Mouse (Mus musculus) hindbrain, embryonic 13.5 days (tissue): ENCODE data around the gene Tuba3a. TPM values are rescaled to one million over a fixed set of nuclear protein-coding genes. Genes with fewer than 3 reads are reported as not detected.
"Not testable (repeated sequence)": the region's sequence is repeated elsewhere in the genome, so short reads cannot be mapped to it uniquely, and the experiment has no call there.

Experiments
- ATAC-seq: fragments of 200-750 bp; cut with Nextera tagmentation; 2 replicates; pipeline ENCODE4 v1.8.0; 2017; ENCODE audit warnings: moderate TSS enrichment; ENCODE audit not compliant: low FRiP score
- H3K27ac ChIP-seq: fragments of 300-500 bp; sonication (generic); 2 replicates; pipeline ENCODE4 v1.5.1; 2015; ENCODE audit warnings: inconsistent platforms, mild to moderate bottlenecking, moderate library complexity
- H3K27me3 ChIP-seq: fragments of 300-500 bp; sonication (generic); 2 replicates; pipeline ENCODE4 v1.6.1; 2015; ENCODE audit warnings: mild to moderate bottlenecking, inconsistent platforms
- H3K36me3 ChIP-seq: fragments of 300-500 bp; sonication (generic); 2 replicates; pipeline ENCODE4 v1.6.1; 2015; ENCODE audit warnings: mild to moderate bottlenecking, inconsistent platforms
- H3K4me1 ChIP-seq: fragments of 300-500 bp; sonication (generic); replicated peaks from 2 replicates; pipeline ENCODE4 v1.6.1; 2015; ENCODE audit warnings: inconsistent platforms
- H3K4me2 ChIP-seq: fragments of 300-500 bp; sonication (generic); 2 replicates; pipeline ENCODE4 v1.6.1; 2015; ENCODE audit warnings: inconsistent platforms, mild to moderate bottlenecking, moderate library complexity
- H3K4me3 ChIP-seq: fragments of 300-500 bp; sonication (generic); 2 replicates; pipeline ENCODE4 v1.5.1; 2015; ENCODE audit warnings: mild to moderate bottlenecking, inconsistent platforms
- H3K9ac ChIP-seq: fragments of 300-500 bp; sonication (generic); 2 replicates; pipeline ENCODE4 v1.6.1; 2015; ENCODE audit warnings: mild to moderate bottlenecking, inconsistent platforms
- H3K9me3 ChIP-seq: fragments of 300-500 bp; sonication (generic); 2 replicates; pipeline ENCODE4 v1.6.1; 2016; ENCODE audit warnings: inconsistent platforms
- WGBS: fragments of 180-500 bp; shearing (Covaris S2); methylation state at CpG from one replicate; pipeline ENCODE4 v1.1.7; 2015; 5-methylcytosine and 5-hydroxymethylcytosine counted together
- polyA plus RNA-seq: library from polyadenylated mRNA; unstranded; fragments of >200 nt; fragmentation: Nextera tagmentation; extraction: Ambion mirVana; gene quantifications from 2 replicates; pipeline ENCODE4 v1.2.1, GENCODE M21; 2015

Gene Tuba3a
- polyA plus RNA-seq, 1 experiment from 2014 or later = not detected

DNA sequence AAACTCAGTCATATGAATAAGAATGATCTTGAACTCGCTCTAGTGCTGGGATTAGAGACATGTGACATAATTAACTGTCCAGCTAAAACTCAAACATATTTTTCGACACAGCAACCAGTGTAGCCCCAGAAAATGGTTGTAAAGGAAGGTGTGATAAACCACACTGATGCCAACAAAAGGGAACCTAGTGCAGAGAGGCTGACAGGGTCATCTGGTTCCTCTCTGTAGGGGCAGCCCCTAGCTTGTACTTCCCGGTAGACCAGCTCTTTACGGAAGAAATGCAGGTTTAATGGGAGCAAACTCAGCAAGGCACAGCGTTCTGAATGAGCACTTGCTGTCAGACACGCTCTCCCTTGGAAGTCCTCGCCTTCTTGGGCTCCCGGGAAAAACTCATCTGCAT is 6.1 kb downstream of the Tuba3a start:
- WGBS = 59% methylated on average over 8 of the region's 8 CpGs
- ATAC-seq = no peak

DNA sequence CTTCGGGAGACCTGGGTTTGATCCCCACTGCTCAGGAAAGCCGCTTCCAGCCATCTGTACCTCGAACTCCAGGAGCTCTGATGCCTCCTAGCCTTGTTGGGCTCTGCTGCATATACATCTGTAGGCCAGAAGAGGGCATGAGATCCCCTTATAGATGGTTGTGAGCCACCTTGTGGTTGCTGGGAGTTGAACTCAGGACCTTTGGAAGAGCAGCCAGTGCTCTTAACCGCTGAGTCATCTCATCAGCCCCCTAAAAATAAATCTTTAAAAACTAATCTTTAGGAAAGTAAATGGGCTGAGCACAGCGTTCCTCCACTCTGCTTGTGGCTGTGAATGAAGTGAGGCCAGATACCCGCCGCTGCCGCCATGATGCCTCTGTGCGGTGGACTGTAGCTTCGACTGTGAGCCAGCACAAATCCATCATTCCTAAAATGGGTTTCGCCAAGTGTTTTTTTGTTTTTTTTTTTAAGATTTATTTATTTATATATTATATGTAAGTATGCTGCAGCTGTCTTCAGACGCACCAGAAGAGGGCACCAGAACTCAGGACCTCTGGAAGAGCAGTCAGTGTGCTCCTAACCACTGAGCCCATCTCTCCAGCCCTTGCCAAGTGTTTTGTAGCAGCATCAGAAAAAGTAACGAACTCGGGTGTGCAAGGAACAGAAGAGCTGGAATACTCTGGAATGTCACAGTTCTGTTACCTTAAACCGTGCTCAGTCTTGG is 10.8 kb downstream of the Tuba3a start:
- H3K27me3 ChIP-seq = peaks cover 13% of the 10 kb centered on the region; the same call in 1 of the 2 replicates
- no peak overlapping the region for H3K4me2 ChIP-seq
- H3K4me3 ChIP-seq = no peak overlapping the region
- peaks cover 3% of the 10 kb centered on the region for H3K4me1 ChIP-seq
- H3K9me3 ChIP-seq = no peaks in the 10 kb centered on the region
- ATAC-seq = no peak
- H3K9ac ChIP-seq = no peak overlapping the region
- H3K36me3 ChIP-seq = no peaks in the 10 kb centered on the region
- 60% methylated on average over 15 of the region's 15 CpGs for WGBS
- no peak overlapping the region for H3K27ac ChIP-seq

More for the DNA sequence above, 6.1 kb downstream of the Tuba3a start:
- no peaks in the 10 kb centered on the region for H3K27me3 ChIP-seq
- no peaks in the 10 kb centered on the region for H3K4me1 ChIP-seq
- no peak overlapping the region for H3K9ac ChIP-seq
- no peaks in the 10 kb centered on the region for H3K9me3 ChIP-seq
- no peak overlapping the region for H3K27ac ChIP-seq
- no peak overlapping the region for H3K4me3 ChIP-seq
- H3K4me2 ChIP-seq = no peak overlapping the region
- H3K36me3 ChIP-seq = no peaks in the 10 kb centered on the region

DNA sequence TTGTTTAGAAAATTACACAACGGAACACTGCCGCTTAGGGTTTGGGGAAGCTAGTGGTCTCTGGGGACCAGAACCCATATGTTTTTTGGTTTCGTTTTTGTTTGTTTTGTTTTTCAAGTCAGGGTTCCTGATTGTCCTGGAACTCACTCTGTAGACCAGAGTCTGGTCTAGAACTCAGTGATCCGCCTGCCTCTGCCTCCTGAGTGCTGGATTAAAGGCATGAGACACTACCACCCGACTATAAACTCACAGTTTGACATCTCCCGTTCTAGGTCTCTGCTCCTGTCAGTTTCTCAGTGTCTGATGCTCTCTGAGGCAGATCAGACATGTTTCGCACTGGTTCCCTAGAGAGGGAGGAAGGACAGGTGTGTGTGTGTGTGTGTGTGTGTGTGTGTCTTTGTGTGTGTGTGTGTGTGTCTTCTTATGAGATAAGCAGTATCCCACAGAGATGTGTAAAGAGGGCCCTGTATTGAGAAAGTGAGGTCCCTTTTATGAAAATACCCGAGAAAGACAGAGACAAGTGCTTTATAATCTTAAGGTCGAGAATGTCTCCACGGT is 13.5 kb downstream of the Tuba3a start:
- Histone ChIP-seq H3K27me3 (peaks cover 16% of the 10 kb centered on the region; the same call in 1 of the 2 replicates), H3K4me1 (peaks cover 3% of the 10 kb centered on the region), H3K36me3 (no peaks in the 10 kb centered on the region), H3K27ac (no peak overlapping the region), H3K9me3 (no peaks in the 10 kb centered on the region), H3K4me3 (no peak overlapping the region), H3K4me2 (no peak overlapping the region), H3K9ac (no peak overlapping the region)
- no peak for ATAC-seq
- WGBS = 79% methylated on average over 10 of the region's 10 CpGs

DNA sequence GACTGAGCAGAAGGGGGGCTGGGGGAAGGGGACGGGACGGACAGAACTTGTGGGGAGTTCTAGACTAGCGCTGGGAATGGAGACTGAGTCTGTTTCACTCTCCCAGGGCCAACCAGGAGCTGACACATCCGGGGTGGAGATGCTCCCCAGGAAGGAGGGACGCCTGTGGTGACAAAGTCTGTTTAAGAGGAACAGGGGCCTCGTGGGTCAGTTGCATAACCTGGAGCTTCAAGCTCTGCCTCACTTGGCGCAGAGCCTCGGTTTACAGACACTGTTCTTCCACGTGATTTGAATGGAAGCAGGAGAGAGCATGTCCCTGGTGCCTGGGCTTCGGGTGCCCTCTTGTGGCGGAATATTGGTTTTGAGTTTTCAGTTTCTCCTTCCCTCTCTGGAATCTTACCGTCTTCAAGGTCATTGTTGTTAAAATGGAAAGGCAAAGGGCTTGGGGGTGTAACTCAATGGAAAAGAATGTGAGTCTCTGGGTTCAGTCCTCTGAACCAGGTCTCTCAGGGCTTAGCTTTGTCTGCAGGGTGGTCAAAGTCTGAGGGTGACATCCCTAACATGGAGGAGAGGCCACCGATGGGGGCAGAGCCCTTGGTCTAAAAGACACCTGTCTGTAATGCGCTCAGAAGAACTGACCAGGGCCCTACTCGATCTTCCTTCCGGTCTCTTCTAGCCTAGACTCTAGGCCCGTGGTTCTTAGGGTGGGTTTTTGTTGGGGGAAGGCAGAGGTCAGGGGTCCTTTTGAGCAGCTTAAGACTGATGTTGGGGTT is 14.2 kb downstream of the Tuba3a start:
- no peaks in the 10 kb centered on the region for H3K36me3 ChIP-seq
- no peaks in the 10 kb centered on the region for H3K9me3 ChIP-seq
- H3K4me1 ChIP-seq = peaks cover 3% of the 10 kb centered on the region
- WGBS = 22% methylated on average over 17 of the region's 17 CpGs
- H3K4me3 ChIP-seq = no peak overlapping the region
- H3K27ac ChIP-seq = no peak overlapping the region
- H3K9ac ChIP-seq = no peak overlapping the region
- peak overlapping the region; percentile 44 for H3K4me2 ChIP-seq
- ATAC-seq = peak; percentile 88
- H3K27me3 ChIP-seq = peaks cover 16% of the 10 kb centered on the region; the same call in 1 of the 2 replicates

DNA sequence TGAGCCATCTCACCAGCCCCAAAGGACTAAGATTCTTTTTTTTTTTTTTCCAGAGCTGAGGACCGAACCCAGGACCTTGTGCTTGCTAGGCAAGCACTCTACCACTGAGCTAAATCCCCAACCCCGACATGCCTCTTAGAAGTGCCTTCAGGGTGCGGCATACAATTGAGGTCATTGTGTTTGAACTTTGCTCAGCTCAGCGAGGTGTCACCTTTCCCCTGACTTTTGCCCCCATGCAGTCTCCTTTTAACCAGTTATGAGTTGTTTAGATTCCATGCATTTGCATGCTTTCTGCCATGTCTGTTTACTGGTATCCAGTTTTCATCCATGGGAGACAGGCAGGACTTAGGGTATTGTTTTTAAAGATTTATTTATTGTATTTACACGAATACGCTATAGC is 17.0 kb downstream of the Tuba3a start:
- WGBS = 55% methylated on average over 6 of the region's 6 CpGs
- H3K36me3 ChIP-seq = no peaks in the 10 kb centered on the region
- H3K4me1 ChIP-seq = peaks cover 3% of the 10 kb centered on the region
- H3K9ac ChIP-seq = no peak overlapping the region
- ATAC-seq = no peak
- H3K9me3 ChIP-seq = no peaks in the 10 kb centered on the region
- no peak overlapping the region for H3K4me3 ChIP-seq
- H3K4me2 ChIP-seq = no peak overlapping the region
- no peak overlapping the region for H3K27ac ChIP-seq
- peaks cover 14% of the 10 kb centered on the region; the same call in 1 of the 2 replicates for H3K27me3 ChIP-seq

DNA sequence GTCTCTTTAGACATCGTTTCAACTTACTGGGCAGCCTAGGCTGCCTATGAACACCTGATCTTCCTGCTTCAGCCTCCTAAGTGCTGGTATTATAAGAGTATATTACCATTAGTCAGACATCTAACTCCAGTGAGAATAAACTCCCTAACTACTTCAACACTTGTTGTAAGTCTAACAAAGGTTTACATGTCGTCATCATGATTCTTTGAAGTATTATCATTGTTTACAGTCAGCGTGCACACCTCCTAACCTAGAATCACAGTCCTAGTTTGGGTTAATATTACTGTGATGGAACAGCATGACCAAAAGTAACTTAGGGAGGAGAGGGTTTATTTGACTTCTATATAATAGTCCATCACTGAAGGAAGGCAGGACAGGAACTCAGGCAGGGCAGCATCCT is 18.4 kb downstream of the Tuba3a start:
- Histone ChIP-seq H3K9me3 (no peaks in the 10 kb centered on the region), H3K4me3 (no peak overlapping the region), H3K4me2 (no peak overlapping the region), H3K27me3 (peaks cover 9% of the 10 kb centered on the region; the same call in 1 of the 2 replicates), H3K4me1 (peaks cover 3% of the 10 kb centered on the region), H3K27ac (no peak overlapping the region), H3K36me3 (no peaks in the 10 kb centered on the region), H3K9ac (no peak overlapping the region)
- ATAC-seq = no peak
- 85% methylated on average over 3 of the region's 3 CpGs for WGBS

DNA sequence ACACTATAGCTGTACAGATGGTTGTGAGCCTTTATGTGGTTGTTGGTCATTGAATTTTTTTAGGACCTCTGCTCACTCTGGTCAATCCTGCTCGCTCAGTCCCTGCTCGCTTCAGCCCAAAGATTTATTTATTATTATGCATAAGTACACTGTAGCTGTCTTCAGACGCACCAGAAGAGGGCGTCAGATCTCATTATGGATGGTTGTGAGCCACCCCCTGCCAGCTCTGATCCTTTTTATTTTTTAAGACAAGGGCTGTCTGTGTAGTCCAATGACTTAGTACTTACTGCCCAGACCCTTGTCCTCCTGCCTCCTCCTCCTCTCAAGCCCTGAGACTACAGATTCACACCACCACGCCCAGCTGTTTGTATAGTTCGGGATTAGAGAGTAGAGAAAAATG is 19.2 kb downstream of the Tuba3a start:
- not testable (repeated sequence) for H3K4me2 ChIP-seq, H3K27me3 ChIP-seq, H3K36me3 ChIP-seq, H3K4me3 ChIP-seq, H3K27ac ChIP-seq, H3K9ac ChIP-seq, H3K4me1 ChIP-seq, H3K9me3 ChIP-seq, ATAC-seq
- 70% methylated on average over 6 of the region's 6 CpGs for WGBS

DNA sequence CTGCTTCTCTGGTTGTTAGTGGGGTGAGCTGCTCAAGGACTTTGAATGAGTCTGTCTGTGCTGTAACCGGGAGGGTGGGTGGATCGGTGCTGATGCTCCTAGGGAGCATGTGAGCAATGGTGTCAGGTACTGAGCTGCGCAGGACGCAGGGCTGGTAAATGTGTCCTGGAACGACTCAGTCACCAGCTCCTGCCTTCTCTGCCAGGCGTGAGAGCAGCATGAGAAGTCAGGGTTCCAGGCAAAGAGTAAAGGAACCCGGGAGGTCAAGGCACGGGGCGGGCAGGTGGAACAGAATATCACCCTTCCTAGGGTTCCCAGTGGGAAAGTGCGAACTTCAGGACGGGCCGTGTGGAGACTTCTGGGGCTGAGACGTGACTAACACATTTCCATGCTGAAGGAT is 19.8 kb downstream of the Tuba3a start:
- H3K9ac ChIP-seq = no peak overlapping the region
- ATAC-seq = no peak

DNA sequence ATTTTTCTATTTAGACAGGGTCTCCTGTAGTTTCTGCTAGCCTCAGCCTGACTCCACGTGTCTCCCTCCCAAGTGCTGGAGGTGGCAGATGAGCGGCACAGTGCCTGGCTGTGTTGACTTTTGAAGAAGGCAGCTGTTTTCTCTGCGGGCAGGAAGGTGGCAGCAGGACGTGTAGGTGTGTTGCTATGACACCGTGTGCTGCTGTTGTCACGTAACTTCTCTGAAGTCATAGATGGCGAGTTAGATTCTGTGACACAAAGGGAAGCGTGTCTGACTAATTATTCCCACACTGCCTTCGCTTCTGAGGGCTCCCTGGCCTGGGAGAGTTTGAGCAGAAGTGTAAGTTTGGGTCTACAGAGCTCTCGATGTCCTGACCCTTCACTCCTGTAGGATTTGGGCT is 20.6 kb downstream of the Tuba3a start:
- ATAC-seq = no peak
- no peak overlapping the region for H3K9ac ChIP-seq
- no peaks in the 10 kb centered on the region for H3K36me3 ChIP-seq
- H3K27ac ChIP-seq = no peak overlapping the region
- no peaks in the 10 kb centered on the region for H3K9me3 ChIP-seq
- peaks cover 5% of the 10 kb centered on the region; the same call in 1 of the 2 replicates for H3K27me3 ChIP-seq
- WGBS = 57% methylated on average over 10 of the region's 10 CpGs
- H3K4me3 ChIP-seq = no peak overlapping the region
- H3K4me1 ChIP-seq = no peaks in the 10 kb centered on the region; the same call in 1 of the 2 replicates
- H3K4me2 ChIP-seq = no peak overlapping the region

More for the DNA sequence above, 19.8 kb downstream of the Tuba3a start:
- peaks cover 9% of the 10 kb centered on the region; the same call in 1 of the 2 replicates for H3K27me3 ChIP-seq
- 73% methylated on average over 13 of the region's 13 CpGs for WGBS
- H3K4me1 ChIP-seq = no peaks in the 10 kb centered on the region
- H3K4me2 ChIP-seq = no peak overlapping the region
- H3K27ac ChIP-seq = no peak overlapping the region
- no peaks in the 10 kb centered on the region for H3K36me3 ChIP-seq
- H3K9me3 ChIP-seq = no peaks in the 10 kb centered on the region
- H3K4me3 ChIP-seq = no peak overlapping the region

DNA sequence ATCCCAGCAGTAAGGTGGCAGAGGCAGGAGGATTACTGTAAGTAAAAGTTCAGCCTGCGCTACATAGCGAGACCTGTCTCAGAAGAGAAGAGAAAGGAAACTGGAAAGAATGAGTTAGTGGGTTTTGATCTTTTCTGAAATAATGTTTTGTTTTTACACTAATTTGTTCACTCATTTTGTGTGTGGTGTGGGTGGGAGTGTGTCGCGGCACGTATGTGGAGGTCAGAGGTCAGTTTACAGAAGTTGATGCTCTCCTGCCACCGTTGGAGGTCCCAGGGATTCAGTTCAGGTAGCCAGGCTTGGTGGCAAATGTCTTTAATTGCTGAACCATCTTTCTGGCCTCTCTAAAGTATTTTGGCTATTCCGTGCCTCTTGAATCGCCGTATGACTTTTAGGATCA is 21.6 kb downstream of the Tuba3a start:
- Histone ChIP-seq H3K36me3 (no peaks in the 10 kb centered on the region), H3K27ac (no peak overlapping the region), H3K9ac (no peak overlapping the region), H3K27me3 (no peaks in the 10 kb centered on the region), H3K4me3 (no peak overlapping the region), H3K4me1 (no peaks in the 10 kb centered on the region; the same call in 1 of the 2 replicates), H3K4me2 (no peak overlapping the region), H3K9me3 (no peaks in the 10 kb centered on the region)
- WGBS = 90% methylated on average over 9 of the region's 9 CpGs
- ATAC-seq = no peak

DNA sequence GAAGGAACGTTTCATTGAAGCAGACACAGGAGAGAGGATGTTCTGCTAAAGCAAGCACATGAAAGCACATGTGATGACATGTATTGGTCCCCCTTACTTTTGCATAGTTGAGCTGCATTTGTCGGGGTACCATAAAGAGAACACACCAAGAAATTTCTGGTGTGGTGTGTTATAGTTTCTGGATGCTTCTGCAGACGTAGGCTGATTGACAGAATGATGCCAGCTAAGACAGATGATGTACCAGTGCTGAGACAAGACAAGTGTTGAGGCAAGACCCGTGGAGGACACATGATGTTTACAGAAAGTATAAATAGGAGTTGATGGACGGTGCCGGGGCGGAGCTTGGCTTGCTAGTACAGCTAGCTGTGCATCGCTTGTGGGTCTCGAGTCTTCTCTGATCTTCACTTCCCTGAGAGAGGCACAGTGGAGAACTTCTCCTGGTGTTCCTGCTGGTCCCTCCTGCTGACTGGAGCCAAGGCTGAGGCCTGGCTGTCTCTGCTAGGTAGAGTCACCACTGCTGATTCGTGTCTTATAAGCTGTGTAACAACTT is 25.8 kb downstream of the Tuba3a start:
- Histone ChIP-seq H3K4me2 (no peak overlapping the region), H3K36me3 (no peaks in the 10 kb centered on the region), H3K4me3 (no peak overlapping the region), H3K9ac (no peak overlapping the region), H3K4me1 (no peaks in the 10 kb centered on the region; the same call in 1 of the 2 replicates), H3K27ac (no peak overlapping the region), H3K27me3 (no peaks in the 10 kb centered on the region), H3K9me3 (no peaks in the 10 kb centered on the region)
- WGBS = 85% methylated on average over 10 of the region's 10 CpGs
- ATAC-seq = no peak

DNA sequence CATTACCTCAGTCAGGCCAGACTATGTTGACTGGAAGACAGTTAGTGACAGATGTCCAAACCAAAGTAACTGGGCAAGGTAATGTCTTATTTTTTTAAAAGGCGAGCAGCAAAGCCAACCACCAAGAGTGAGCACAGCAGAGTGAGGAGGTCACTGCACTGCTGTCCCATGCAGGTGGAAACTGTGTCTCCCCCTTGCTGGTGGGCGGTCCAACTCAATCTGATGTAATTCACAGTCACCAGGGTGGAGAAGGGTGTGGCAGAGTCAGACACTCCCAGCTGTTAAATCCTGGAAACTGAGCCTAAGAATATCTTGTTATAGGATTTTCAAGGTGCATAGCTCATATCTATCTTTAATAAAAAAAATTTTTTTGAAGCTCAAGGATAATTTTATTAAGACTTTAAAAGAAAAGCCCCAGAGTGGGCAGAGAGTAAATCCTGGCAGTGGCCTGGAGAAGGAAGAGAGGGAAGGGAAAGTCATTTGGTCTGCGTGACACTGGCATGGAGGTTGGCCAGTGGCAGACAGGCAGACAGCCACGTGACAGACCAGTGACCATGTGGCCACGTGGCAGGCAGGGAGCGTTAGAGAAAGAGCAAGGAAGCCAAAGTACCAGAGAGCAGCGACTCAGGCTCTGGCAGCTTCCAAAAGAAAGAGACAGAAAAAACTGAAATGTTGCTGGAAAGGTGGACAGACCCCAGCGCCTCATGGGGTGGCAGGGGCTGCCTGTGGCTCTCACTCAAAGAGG is 29.4 kb downstream of the Tuba3a start:
- H3K9me3 ChIP-seq = no peaks in the 10 kb centered on the region
- 77% methylated on average over 8 of the region's 8 CpGs for WGBS
- H3K9ac ChIP-seq = no peak overlapping the region
- H3K4me3 ChIP-seq = no peak overlapping the region
- H3K36me3 ChIP-seq = no peaks in the 10 kb centered on the region
- H3K27ac ChIP-seq = no peak overlapping the region
- H3K27me3 ChIP-seq = no peaks in the 10 kb centered on the region
- no peaks in the 10 kb centered on the region; the same call in 1 of the 2 replicates for H3K4me1 ChIP-seq
- no peak overlapping the region for H3K4me2 ChIP-seq
- ATAC-seq = no peak
